Mouse (Mus musculus) stomach, embryonic 14.5 days (tissue): Measurements from ENCODE around the gene Gins2. TPM values are rescaled to one million over a fixed set of nuclear protein-coding genes. Genes with fewer than 3 reads are reported as not detected.

ENCODE experiments used
- ATAC-seq: fragments of 200-750 bp; cut with Nextera tagmentation; 2 replicates; pipeline ENCODE4 v1.8.0; 2017; ENCODE audit warnings: low read depth, moderate TSS enrichment; ENCODE audit not compliant: insufficient number of reproducible peaks, insufficient read depth, low FRiP score
- H3K27ac ChIP-seq: fragments of 300-500 bp; sonication (generic); 2 replicates; pipeline ENCODE4 v1.5.1; 2014; ENCODE audit warnings: mild to moderate bottlenecking, low read length, moderate library complexity, mixed read lengths
- H3K27me3 ChIP-seq: fragments of 300-500 bp; sonication (generic); 2 replicates; pipeline ENCODE4 v1.6.1; 2014; ENCODE audit warnings: low read length, control low read depth, mixed read lengths; ENCODE audit not compliant: control insufficient read depth, insufficient read depth
- H3K36me3 ChIP-seq: fragments of 300-500 bp; sonication (generic); 2 replicates; pipeline ENCODE4 v1.6.1; 2014; ENCODE audit warnings: mild to moderate bottlenecking, control low read depth, low read length, moderate library complexity, mixed read lengths; ENCODE audit not compliant: control insufficient read depth, insufficient read depth
- H3K4me1 ChIP-seq: fragments of 300-500 bp; sonication (generic); 2 replicates; pipeline ENCODE4 v1.6.1; 2014; ENCODE audit warnings: low read length, control low read depth, mixed read lengths; ENCODE audit not compliant: control insufficient read depth, insufficient read depth
- H3K4me2 ChIP-seq: fragments of 300-500 bp; sonication (generic); replicated peaks from 2 replicates; pipeline ENCODE4 v1.6.1; 2014; ENCODE audit warnings: low read depth, low read length, control low read depth
- H3K4me3 ChIP-seq: fragments of 300-500 bp; sonication (generic); 2 replicates; pipeline ENCODE4 v1.5.1; 2014; ENCODE audit warnings: low read depth, low read length, control low read depth
- H3K9ac ChIP-seq: fragments of 300-500 bp; sonication (generic); replicated peaks from 2 replicates; pipeline ENCODE4 v1.6.1; 2014; ENCODE audit warnings: low read depth, mild to moderate bottlenecking, control low read depth, low read length, moderate library complexity, mixed read lengths
- H3K9me3 ChIP-seq: fragments of 300-500 bp; sonication (generic); 2 replicates; pipeline ENCODE4 v1.6.1; 2016; ENCODE audit warnings: low read depth, low read length, control low read depth; ENCODE audit not compliant: control insufficient read depth
- WGBS: fragments of 180-500 bp; shearing (Covaris S2); extraction: QIAGEN DNeasy Blood & Tissue Kit; methylation state at CpG from one replicate; pipeline ENCODE4 v1.1.7; 2014; 5-methylcytosine and 5-hydroxymethylcytosine counted together
- polyA plus RNA-seq: library from polyadenylated mRNA; unstranded; fragments of >200 nt; fragmentation: Nextera tagmentation; extraction: Ambion mirVana; gene quantifications from 2 replicates; pipeline ENCODE4 v1.2.1, GENCODE M21; 2014

Gins2 gene
- polyA plus RNA-seq, 1 experiment from 2014 or later = 118 TPM

- WGBS = 51% methylated on average over 10 of the region's 10 CpGs
- no peak overlapping the region for H3K4me2 ChIP-seq
- H3K27ac ChIP-seq = no peak overlapping the region
- no peak for ATAC-seq
- H3K4me1 ChIP-seq = no peaks in the 10 kb centered on the region
- no peak overlapping the region for H3K4me3 ChIP-seq
- no peaks in the 10 kb centered on the region for H3K9me3 ChIP-seq
- H3K27me3 ChIP-seq = no peaks in the 10 kb centered on the region
- no peak overlapping the region for H3K9ac ChIP-seq
- H3K36me3 ChIP-seq = peaks cover 6% of the 10 kb centered on the region; the same call in 1 of the 2 replicates
Observed at GRCm38 (mm10) chr8:120591587-120592292, 2.6 kb upstream of the Gins2 start.

GRCm38 (mm10) chr8:120589921-120590320, 817 bp upstream of the Gins2 start:
- Histone ChIP-seq H3K27me3 (no peaks in the 10 kb centered on the region), H3K4me2 (peak overlapping the region; percentile 65), H3K9me3 (no peaks in the 10 kb centered on the region), H3K4me3 (peak overlapping the region; percentile 41), H3K36me3 (peaks cover 6% of the 10 kb centered on the region; the same call in 1 of the 2 replicates), H3K9ac (no peak overlapping the region), H3K27ac (peak overlapping the region; percentile 53; the same call in 1 of the 2 replicates), H3K4me1 (no peaks in the 10 kb centered on the region)
- 61% methylated on average over 2 of the region's 2 CpGs for WGBS
- ATAC-seq = no peak

- Histone ChIP-seq H3K9ac (no peak overlapping the region), H3K4me3 (no peak overlapping the region), H3K36me3 (peaks cover 26% of the 10 kb centered on the region; the same call in 1 of the 2 replicates), H3K4me1 (no peaks in the 10 kb centered on the region), H3K4me2 (no peak overlapping the region), H3K9me3 (no peaks in the 10 kb centered on the region), H3K27ac (no peak overlapping the region), H3K27me3 (no peaks in the 10 kb centered on the region)
- ATAC-seq = no peak
- WGBS = 93% methylated on average over 10 of the region's 10 CpGs
Observed at GRCm38 (mm10) chr8:120585521-120585920, 3.6 kb downstream of the Gins2 start.

- peaks cover 55% of the 10 kb centered on the region for H3K36me3 ChIP-seq
- H3K9me3 ChIP-seq = no peaks in the 10 kb centered on the region
- no peak overlapping the region for H3K9ac ChIP-seq
- H3K27me3 ChIP-seq = no peaks in the 10 kb centered on the region
- no peaks in the 10 kb centered on the region for H3K4me1 ChIP-seq
- WGBS = 91% methylated on average over 8 of the region's 8 CpGs
- no peak for ATAC-seq
- H3K4me3 ChIP-seq = no peak overlapping the region
- no peak overlapping the region for H3K27ac ChIP-seq
- no peak overlapping the region for H3K4me2 ChIP-seq
Observed at GRCm38 (mm10) chr8:120581811-120582210, 7.3 kb downstream of the Gins2 start.

GRCm38 (mm10) chr8:120581329-120581728, 7.8 kb downstream of the Gins2 start:
- Histone ChIP-seq H3K9me3 (no peaks in the 10 kb centered on the region), H3K27me3 (no peaks in the 10 kb centered on the region), H3K9ac (no peak overlapping the region), H3K4me3 (no peak overlapping the region), H3K4me1 (no peaks in the 10 kb centered on the region), H3K36me3 (peaks cover 59% of the 10 kb centered on the region), H3K27ac (no peak overlapping the region), H3K4me2 (no peak overlapping the region)
- WGBS = 93% methylated on average over 12 of the region's 12 CpGs
- no peak for ATAC-seq

GRCm38 (mm10) chr8:120580336-120581000, 8.6 kb downstream of the Gins2 start:
- ATAC-seq = no peak
- Histone ChIP-seq H3K4me3 (no peak overlapping the region), H3K27me3 (no peaks in the 10 kb centered on the region), H3K4me2 (no peak overlapping the region), H3K27ac (no peak overlapping the region), H3K36me3 (peaks cover 67% of the 10 kb centered on the region), H3K4me1 (0 out of 2 replicates have a peak, but pooled peaks cover 2% of the 10 kb centered on the region), H3K9me3 (no peaks in the 10 kb centered on the region), H3K9ac (no peak overlapping the region)
- 92% methylated on average over 8 of the region's 8 CpGs for WGBS

GRCm38 (mm10) chr8:120577821-120578220, 11.3 kb downstream of the Gins2 start:
- no peaks in the 10 kb centered on the region for H3K27me3 ChIP-seq
- peaks cover 93% of the 10 kb centered on the region for H3K36me3 ChIP-seq
- H3K9me3 ChIP-seq = no peaks in the 10 kb centered on the region
- H3K4me1 ChIP-seq = 0 out of 2 replicates have a peak, but pooled peaks cover 2% of the 10 kb centered on the region
- no peak overlapping the region for H3K4me2 ChIP-seq
- no peak overlapping the region for H3K27ac ChIP-seq
- WGBS = 92% methylated on average over 17 of the region's 17 CpGs
- no peak overlapping the region for H3K4me3 ChIP-seq
- no peak for ATAC-seq
- H3K9ac ChIP-seq = no peak overlapping the region

- H3K27ac ChIP-seq = no peak overlapping the region
- peaks cover 94% of the 10 kb centered on the region for H3K36me3 ChIP-seq
- H3K4me1 ChIP-seq = 0 out of 2 replicates have a peak, but pooled peaks cover 2% of the 10 kb centered on the region
- no peak overlapping the region for H3K4me2 ChIP-seq
- no peak for ATAC-seq
- H3K27me3 ChIP-seq = no peaks in the 10 kb centered on the region
- H3K4me3 ChIP-seq = no peak overlapping the region
- WGBS = 44% methylated on average over 9 of the region's 9 CpGs
- H3K9me3 ChIP-seq = no peaks in the 10 kb centered on the region
- no peak overlapping the region for H3K9ac ChIP-seq
Observed at GRCm38 (mm10) chr8:120575801-120576200, 13.3 kb downstream of the Gins2 start.
